In the genomic region with DNA sequence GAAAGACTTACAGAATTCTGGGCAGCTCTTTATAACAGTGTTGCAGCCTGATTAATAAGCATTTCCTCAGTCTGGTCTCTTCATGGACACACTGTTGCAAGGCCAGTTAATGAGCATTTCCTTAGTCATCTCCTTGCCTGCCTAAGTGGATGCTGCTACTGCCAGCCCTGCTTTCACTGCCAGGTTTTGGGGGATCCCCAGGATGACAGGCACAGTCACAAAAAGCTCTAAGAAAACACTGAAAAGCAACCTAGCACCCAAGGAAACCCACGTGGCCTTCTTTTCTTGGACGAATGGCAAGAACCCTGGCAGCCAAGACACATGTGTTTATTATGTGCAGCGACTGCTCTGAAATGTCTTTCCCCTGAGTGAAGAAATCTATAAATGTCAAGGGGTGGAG, we compare ENCODE assay signal across 10 mouse cellular contexts. TPM values are rescaled to one million over a fixed set of nuclear protein-coding genes. Genes with fewer than 3 reads are reported as not detected.
A peak's percentile ranks its signal among the peaks of the same experiment; 100 is the strongest.
DNase-seq lines count a peak whose midpoint lies in the region; ATAC-seq lines count a peak whose summit lies in the region.
"Had no signal": no experiment of that assay in that cellular context is flagged by ENCODE, and none has a peak within 500 bp of the region (broad histone marks: within the 10 kb centered on the region; RNA-seq: fewer than 3 reads in every experiment).

No protein-coding gene starts in this region.

- intact Hi-C loops in left cerebral cortex, postnatal 36 days (cut with DNase I): no loop called here

- no peak overlapping the region for H3K4me2 ChIP-seq in hindbrain, embryonic 16.5 days (ENCODE audit: low read length)
- no peak overlapping the region for H3K4me2 ChIP-seq in hindbrain, embryonic 11.5 days (replicated peaks; ENCODE audit: low read depth, low read length)
- H3K4me2 ChIP-seq: heart, embryonic 15.5 days had no signal

- 58% methylated on average over 3 of the region's 3 CpGs for WGBS in hindbrain, embryonic 16.5 days
- WGBS in hindbrain, embryonic 11.5 days: 76% methylated on average over 3 of the region's 3 CpGs

- no peaks in the 10 kb centered on the region for H3K36me3 ChIP-seq in hindbrain, embryonic 16.5 days (ENCODE audit: control insufficient read depth, insufficient read depth, low read length)
- H3K36me3 ChIP-seq in hindbrain, embryonic 11.5 days (ENCODE audit: control insufficient read depth, insufficient read depth, low read length): no peaks in the 10 kb centered on the region
- H3K36me3 ChIP-seq: heart, embryonic 15.5 days had no signal

- 0 out of 2 replicates have a peak, but pooled peaks have one; percentile 48 for ATAC-seq in hindbrain, embryonic 16.5 days
- ATAC-seq in hindbrain, embryonic 11.5 days (ENCODE audit: low FRiP score): no peak
- ATAC-seq in CD4-positive, CD25-positive, alpha-beta regulatory T cell, adult 4 months: no peak

- no peak overlapping the region for H3K9ac ChIP-seq in hindbrain, embryonic 16.5 days (ENCODE audit: low read depth, low read length)
- H3K9ac ChIP-seq in hindbrain, embryonic 11.5 days (ENCODE audit: low read depth, low read length): no peak overlapping the region
- H3K9ac ChIP-seq: heart, embryonic 15.5 days had no signal

- DNase-seq in hindbrain, embryonic 11.5 days (ENCODE audit: low spot score): no peak
- peak; percentile 42 for DNase-seq in urinary bladder, postnatal 14 days (ENCODE audit: low spot score)
- no peak for DNase-seq in urinary bladder, postnatal 25 days (ENCODE audit: low spot score)
- DNase-seq in left cerebral cortex, postnatal 36 days (ENCODE audit: low spot score in 2 of 2): peak; percentile 13 to 20
- no peak for DNase-seq in liver
- DNase-seq: thymus, postnatal 14 days had no signal

- H3K4me3 ChIP-seq in hindbrain, embryonic 16.5 days (ENCODE audit: low read length): no peak overlapping the region
- no peak overlapping the region for H3K4me3 ChIP-seq in hindbrain, embryonic 11.5 days (ENCODE audit: low read depth, low read length)
- H3K4me3 ChIP-seq: heart, embryonic 15.5 days had no signal

- H3K27ac ChIP-seq in hindbrain, embryonic 16.5 days (ENCODE audit: low read depth, low read length): no peak overlapping the region
- H3K27ac ChIP-seq in hindbrain, embryonic 11.5 days (ENCODE audit: low read depth, low read length): no peak overlapping the region
- H3K27ac ChIP-seq: heart, embryonic 15.5 days; kidney, postnatal 0 days had no signal

- H3K27me3 ChIP-seq in hindbrain, embryonic 16.5 days (replicated peaks; ENCODE audit: control insufficient read depth, insufficient read depth, low read length): no peaks in the 10 kb centered on the region
- H3K27me3 ChIP-seq in hindbrain, embryonic 11.5 days (ENCODE audit: control insufficient read depth, insufficient read depth, low read length): no peaks in the 10 kb centered on the region
- H3K27me3 ChIP-seq: heart, embryonic 15.5 days had no signal

- H3K4me1 ChIP-seq in hindbrain, embryonic 16.5 days (ENCODE audit: control insufficient read depth, insufficient read depth, low read depth, low read length): no peaks in the 10 kb centered on the region
- no peaks in the 10 kb centered on the region for H3K4me1 ChIP-seq in hindbrain, embryonic 11.5 days (replicated peaks; ENCODE audit: control insufficient read depth, insufficient read depth, low read length)

- no peaks in the 10 kb centered on the region for H3K9me3 ChIP-seq in hindbrain, embryonic 16.5 days (ENCODE audit: control insufficient read depth, low read length)
- H3K9me3 ChIP-seq in hindbrain, embryonic 11.5 days (ENCODE audit: control insufficient read depth, low read length): no peaks in the 10 kb centered on the region
- H3K9me3 ChIP-seq: heart, embryonic 15.5 days had no signal

RNA-seq across cellular contexts. Expression of a gene that starts 41.8 kb away (rescaled TPM):
- polyA plus RNA-seq in hindbrain, embryonic 16.5 days (2015; fragmentation: Nextera tagmentation; extraction: Ambion mirVana): 4.5 and 6.4 TPM in 2 replicates
- polyA plus RNA-seq in hindbrain, embryonic 11.5 days (2014; fragmentation: Nextera tagmentation; extraction: Ambion mirVana): 3.0 and 5.1 TPM in 2 replicates
- total RNA-seq in left cerebral cortex, postnatal 36 days (2021): 1 to 10 TPM; 4.7 to 4.8 TPM
- polyA plus RNA-seq in CD4-positive, CD25-positive, alpha-beta regulatory T cell, adult 4 months (2017; shearing (Covaris generic)): not detected

Comparison
In these comparisons a context has a peak if more than half of its experiments do, and no peak if none do; other contexts are left out.
1. DNase-seq: peak in urinary bladder, postnatal 14 days (single experiment) and left cerebral cortex, postnatal 36 days (2 of 2); none in hindbrain, embryonic 11.5 days (single experiment), urinary bladder, postnatal 25 days (single experiment) and liver (single experiment).